Mouse (Mus musculus) lung, adult 10 weeks (tissue): Measurements from ENCODE around the gene Rslcan18. TPM values are rescaled to one million over a fixed set of nuclear protein-coding genes. Genes with fewer than 3 reads are reported as not detected.

Experiments
- polyA plus RNA-seq: library from polyadenylated mRNA; stranded (reverse); fragments of 350-450 nt; fragmentation: Illumina TruSeq; extraction: RNeasy Lipid Tissue Mini Kit (QIAGEN cat#74804); gene quantifications from one replicate; pipeline ENCODE4 v1.2.3, GENCODE M21; 2014; ENCODE audit warnings: low read depth, low replicate concordance; ENCODE audit not compliant: insufficient read depth

Gene Rslcan18
- polyA plus RNA-seq: 0.15 TPM

GRCm38 (mm10) chr13:67116163-67116562 is at the start of gene Rslcan18:
Gene Rslcan18 (minus strand): TSS chr13:67116263.

DNA sequence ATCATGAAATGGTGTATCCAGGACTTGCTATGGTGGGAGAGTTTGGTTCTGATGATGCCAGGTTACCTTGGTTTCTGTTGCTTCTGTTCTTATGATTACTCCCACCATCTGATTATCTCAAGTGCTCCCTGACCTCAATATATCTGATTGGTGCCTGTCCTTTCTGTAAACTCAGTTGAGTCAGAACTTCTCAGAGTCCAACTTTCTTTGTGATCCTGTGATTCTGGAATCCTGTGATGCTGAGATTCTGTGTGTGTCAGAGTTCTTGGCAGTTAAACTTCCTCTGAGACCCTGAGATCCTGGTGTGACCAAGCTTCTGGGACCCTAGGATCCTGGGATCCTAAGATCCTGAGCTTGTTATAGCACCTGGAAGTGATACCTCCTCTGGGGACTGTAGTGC is 5.3 kb upstream of the Rslcan18 start, which contains the start of gene Zfp759:
Zfp759 (plus strand) TSS at position 301 of the 400 bp plus-strand sequence.

GRCm38 (mm10) chr13:67108194-67108820 is 7.8 kb downstream of the Rslcan18 start, which contains the start of gene Gm28557:
Gene Gm28557 (minus strand): TSS chr13:67108604.

DNA sequence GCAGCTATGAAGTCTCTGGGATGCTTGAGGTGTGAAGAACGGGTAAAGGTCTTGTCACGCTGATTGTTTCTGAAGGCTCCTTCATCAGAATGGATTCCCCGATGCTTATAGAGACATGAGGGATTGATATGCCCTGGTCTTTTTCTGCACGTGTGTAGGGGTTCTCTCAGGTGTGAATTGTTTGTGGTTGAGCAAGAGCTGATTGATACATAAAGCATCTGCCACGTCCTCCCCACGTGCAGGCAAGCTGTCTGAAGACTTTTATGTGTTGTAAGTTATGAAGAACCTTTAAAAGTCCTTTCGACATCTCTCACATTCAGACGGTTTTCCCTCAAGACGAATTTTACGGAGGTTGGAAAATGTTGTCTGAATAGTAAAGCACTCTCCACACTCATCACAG is 18.2 kb downstream of the Rslcan18 start, which contains the start of gene Zfp708:
Zfp708 (minus strand) TSS at position 101 of the 400 bp plus-strand sequence.

GRCm38 (mm10) chr13:67060786-67061358 is 55.2 kb downstream of the Rslcan18 start, which contains the start of gene Zfp712:
Gene Zfp712 (minus strand): TSS chr13:67061170.

Other genes starting within 250 kb of the Rslcan18 start
- gene Gm10767, start 211.3 kb downstream of the Rslcan18 start, polyA plus RNA-seq: 0.80 TPM
- gene Zfp712, start 55.1 kb downstream of the Rslcan18 start, polyA plus RNA-seq: 1.9 TPM
- gene Zfp708, start 18.3 kb downstream of the Rslcan18 start, polyA plus RNA-seq: 1.8 TPM
- 4.1 TPM for gene Gm28557, start 7.7 kb downstream of the Rslcan18 start, polyA plus RNA-seq
- 1.5 TPM for gene Zfp759, start 5.4 kb upstream of the Rslcan18 start, polyA plus RNA-seq
- 4.4 TPM for gene Rsl1, start 56.9 kb upstream of the Rslcan18 start, polyA plus RNA-seq
- gene Zfp455, start 78.2 kb upstream of the Rslcan18 start, polyA plus RNA-seq: 2.2 TPM
- 0.58 TPM for gene Zfp458, start 162.2 kb upstream of the Rslcan18 start, polyA plus RNA-seq
- 0.69 TPM for gene Zfp457, start 190.2 kb upstream of the Rslcan18 start, polyA plus RNA-seq
- 2.9 TPM for gene Zfp595, start 216.3 kb upstream of the Rslcan18 start, polyA plus RNA-seq
- not detected for gene Gm28044, start 244.3 kb upstream of the Rslcan18 start, polyA plus RNA-seq
- gene Zfp953, start 244.3 kb upstream of the Rslcan18 start, polyA plus RNA-seq: 2.0 TPM